Mouse (Mus musculus) left cerebral cortex, postnatal 4 days (tissue): ENCODE results near the gene Pigp. TPM values are rescaled to one million over a fixed set of nuclear protein-coding genes. Genes with fewer than 3 reads are reported as not detected.

Experiments
- DNase-seq: peaks from one replicate; pipeline ENCODE4 v3.0.0-alpha.2; 2022
- intact Hi-C: fragments of 180-260 bp; cut with DNase I; formaldehyde crosslinking; loops from one replicate; pipeline ENCODE4 v1.15.1; 2025
- total RNA-seq, 2 experiments: library from RNA; stranded (reverse); gene quantifications; 2 replicates each; pipeline ENCODE4 v1.2.3; 2021

Gene Pigp
- total RNA-seq: 10 to 100 TPM; 53.4 to 60.9 TPM

- peak; percentile 86 for DNase-seq
- intact Hi-C loops: no loop called here
These were observed at the start of gene Pigp for GRCm38 (mm10) chr16:94371301-94371931. Gene Pigp, minus strand, starts transcription at chr16:94371842.

- DNase-seq: no peak
- intact Hi-C loops: no loop called here
These were observed 48.9 kb upstream of the Pigp start for GRCm38 (mm10) chr16:94420498-94420897.

- intact Hi-C loops: no loop called here
- no peak for DNase-seq
These were observed 42.5 kb upstream of the Pigp start for GRCm38 (mm10) chr16:94414151-94414550.

- intact Hi-C loops: no loop called here
- DNase-seq: no peak
These were observed 41.1 kb upstream of the Pigp start for GRCm38 (mm10) chr16:94412760-94413159.

- no peak for DNase-seq
- intact Hi-C loops: no loop called here
These were observed 40.6 kb upstream of the Pigp start for GRCm38 (mm10) chr16:94412198-94412597.

- intact Hi-C loops: no loop called here
- no peak for DNase-seq
These were observed 39.6 kb upstream of the Pigp start for GRCm38 (mm10) chr16:94411287-94411686.

- peak; percentile 35 for DNase-seq
These were observed 30.5 kb upstream of the Pigp start for GRCm38 (mm10) chr16:94402185-94402584.

GRCm38 (mm10) chr16:94401636-94402035 is 30.0 kb upstream of the Pigp start:
- DNase-seq: no peak
- intact Hi-C loops: no loop called here

More at GRCm38 (mm10) chr16:94402185-94402584, 30.5 kb upstream of the Pigp start:
- intact Hi-C loops: no loop called here

GRCm38 (mm10) chr16:94399141-94399540 is 27.5 kb upstream of the Pigp start:
- intact Hi-C loops: no loop called here
- DNase-seq: no peak

- intact Hi-C loops: no loop called here
- DNase-seq: no peak
These were observed 25.0 kb upstream of the Pigp start for GRCm38 (mm10) chr16:94396641-94397040.

GRCm38 (mm10) chr16:94395051-94395450 is 23.4 kb upstream of the Pigp start:
- intact Hi-C loops: no loop called here
- no peak for DNase-seq

GRCm38 (mm10) chr16:94392299-94392698 is 20.7 kb upstream of the Pigp start:
- no peak for DNase-seq
- intact Hi-C loops: no loop called here

GRCm38 (mm10) chr16:94387690-94388089 is 16.0 kb upstream of the Pigp start:
- DNase-seq: no peak
- intact Hi-C loops: no loop called here

GRCm38 (mm10) chr16:94383277-94383676 is 11.6 kb upstream of the Pigp start:
- DNase-seq: no peak
- intact Hi-C loops: no loop called here

- no peak for DNase-seq
- intact Hi-C loops: no loop called here
These were observed 7.7 kb upstream of the Pigp start for GRCm38 (mm10) chr16:94379386-94379785.

- DNase-seq: peak; percentile 79
- intact Hi-C loops: loop anchor here (1.0 kb wide), 1 partner anchor 59 kb away; no protein-coding TSS in a partner anchor
These were observed 734 bp downstream of the Pigp start for GRCm38 (mm10) chr16:94370915-94371300.

GRCm38 (mm10) chr16:94370173-94370914 is 1.3 kb downstream of the Pigp start, which contains the start of gene Ttc3:
Gene Ttc3, plus strand, starts transcription at chr16:94370618.
- intact Hi-C loops: loop anchor here (1.0 kb wide), 1 partner anchor 58 kb away; no protein-coding TSS in a partner anchor
- DNase-seq: peak; percentile 99

- no peak for DNase-seq
- intact Hi-C loops: loop anchor here (1.0 kb wide), 1 partner anchor 57 kb away; no protein-coding TSS in a partner anchor
These were observed 2.0 kb downstream of the Pigp start for GRCm38 (mm10) chr16:94369596-94370172.

- intact Hi-C loops: no loop called here
- DNase-seq: no peak
These were observed 6.2 kb downstream of the Pigp start for GRCm38 (mm10) chr16:94365435-94365834.

- DNase-seq: no peak
- intact Hi-C loops: no loop called here
These were observed 7.8 kb downstream of the Pigp start for GRCm38 (mm10) chr16:94363814-94364213.

GRCm38 (mm10) chr16:94362174-94362873 is 9.3 kb downstream of the Pigp start:
- intact Hi-C loops: no loop called here
- peak; percentile 60 for DNase-seq
